Mouse (Mus musculus): ENCODE measurements around the gene Aplp1.
A peak's percentile ranks its signal among the peaks of the same experiment; 100 is the strongest.

Aplp1 gene

DNA sequence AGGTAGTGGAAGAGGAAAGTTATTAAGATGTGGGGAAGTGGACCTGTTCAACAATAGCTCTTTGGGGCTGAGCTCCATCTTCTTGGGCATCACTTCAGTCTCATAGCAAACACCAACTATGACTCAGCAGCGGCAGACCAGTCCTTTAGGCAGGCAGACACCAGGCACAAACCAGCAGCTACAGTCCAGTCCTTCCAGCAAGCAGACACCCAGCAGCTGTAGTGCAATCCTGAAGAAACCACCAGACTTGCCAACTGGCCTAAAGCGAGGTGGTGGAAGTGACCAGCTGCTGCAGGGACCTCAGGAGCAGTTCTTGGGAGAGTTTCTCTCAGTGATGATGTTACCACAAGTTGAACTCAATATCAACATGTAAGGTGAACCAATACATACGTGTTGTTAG, 36.7 kb downstream of the Aplp1 start:
- peak in 1 of 2 experiments; percentile 1 for DNase-seq

DNA sequence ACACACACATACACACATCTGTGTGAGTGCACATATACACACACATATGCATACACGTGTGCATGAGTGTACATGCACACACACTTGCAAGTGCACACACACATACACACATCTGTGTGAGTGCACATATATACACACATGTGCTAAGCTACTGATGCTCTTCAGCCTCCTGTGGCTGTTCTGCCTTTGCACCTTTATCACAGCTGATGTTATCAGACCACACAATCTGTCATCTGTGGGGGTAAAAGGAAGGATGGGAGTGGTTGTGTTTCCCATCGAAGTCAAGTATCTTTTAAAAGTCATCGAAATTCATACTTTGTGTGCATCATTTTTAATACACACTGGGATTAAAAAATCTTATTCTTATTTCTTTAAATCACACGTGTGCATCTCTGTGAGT, 43.0 kb downstream of the Aplp1 start:
- DNase-seq, result no peak

DNA sequence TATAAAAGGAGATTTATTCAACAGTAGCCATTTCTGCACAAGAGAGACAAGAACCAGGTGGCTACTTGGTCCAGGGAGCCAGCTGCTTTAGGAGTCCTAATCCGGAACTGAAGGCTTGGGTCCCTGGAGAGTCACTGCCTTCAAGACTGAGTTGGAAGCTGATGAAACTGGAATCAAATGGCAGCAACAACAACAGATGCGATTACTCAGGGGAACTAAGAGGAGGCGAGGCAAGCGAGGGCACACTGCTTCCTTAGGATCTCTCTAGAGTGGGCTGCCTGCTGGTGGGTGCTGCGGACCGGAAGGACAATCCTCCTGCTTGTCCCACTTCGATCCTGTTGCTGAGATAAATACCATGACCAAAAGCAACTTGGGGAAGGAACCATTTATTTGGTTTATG, 45.7 kb downstream of the Aplp1 start:
- no peak for DNase-seq

DNA sequence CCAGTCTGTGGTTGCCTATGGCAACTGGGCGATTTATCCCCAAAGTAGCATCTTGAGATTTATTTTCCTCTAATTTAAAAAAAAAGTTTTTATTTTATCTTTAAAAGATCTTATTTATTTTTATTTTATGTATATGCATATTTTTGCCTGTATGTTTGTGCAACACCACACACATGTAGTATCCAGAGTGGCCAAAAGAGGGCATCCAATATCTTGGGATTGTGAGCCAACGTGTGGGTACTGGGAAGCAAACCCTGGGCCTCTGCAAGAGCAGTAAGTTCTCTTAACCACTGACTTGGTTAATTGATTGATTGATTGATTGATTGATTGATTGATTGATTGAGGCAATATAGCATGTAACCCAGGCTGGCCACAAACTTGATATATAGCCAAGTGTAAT, 50.5 kb downstream of the Aplp1 start:
- peak in 1 of 2 experiments; percentile 14 for DNase-seq

DNA sequence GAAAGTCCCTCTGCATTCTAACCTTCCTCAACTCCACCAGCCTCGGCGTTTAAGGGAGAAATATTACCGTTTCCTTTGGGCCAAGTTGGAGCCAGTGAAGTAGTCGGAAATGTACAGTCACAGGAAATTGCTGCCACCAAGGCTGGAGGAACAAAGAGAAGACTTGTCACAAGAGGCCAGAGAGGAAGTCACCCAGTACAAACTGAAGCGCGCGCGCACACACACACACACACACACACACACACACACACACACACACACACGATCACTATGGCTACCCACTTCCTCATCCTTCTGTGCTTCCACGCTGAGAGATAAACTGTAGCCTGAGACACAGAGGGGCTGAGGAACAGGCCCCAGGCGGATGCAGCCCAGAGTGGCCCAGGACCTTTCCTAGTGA, 51.0 kb downstream of the Aplp1 start:
- peak; percentile 33 to 56 for DNase-seq

DNA sequence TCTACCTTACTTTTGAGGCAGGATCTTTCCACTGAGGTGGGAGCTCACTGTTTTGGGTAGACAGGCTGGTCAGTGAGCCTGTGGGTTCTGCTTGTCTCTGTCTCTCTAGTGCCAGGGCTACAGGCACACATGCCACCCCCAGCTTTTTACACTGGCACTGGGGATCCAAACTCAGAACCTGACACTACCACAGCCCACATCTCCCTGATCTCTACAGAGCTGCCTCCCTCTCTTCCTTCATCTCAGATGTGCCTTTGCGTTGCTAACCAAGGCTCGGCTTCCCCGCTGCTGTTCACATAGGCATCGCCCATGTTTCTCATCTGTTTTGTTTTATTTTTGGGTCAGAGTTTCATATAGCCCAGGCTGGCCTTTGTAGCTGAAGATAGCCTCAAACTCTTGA, 51.7 kb downstream of the Aplp1 start:
- no peak for DNase-seq

DNA sequence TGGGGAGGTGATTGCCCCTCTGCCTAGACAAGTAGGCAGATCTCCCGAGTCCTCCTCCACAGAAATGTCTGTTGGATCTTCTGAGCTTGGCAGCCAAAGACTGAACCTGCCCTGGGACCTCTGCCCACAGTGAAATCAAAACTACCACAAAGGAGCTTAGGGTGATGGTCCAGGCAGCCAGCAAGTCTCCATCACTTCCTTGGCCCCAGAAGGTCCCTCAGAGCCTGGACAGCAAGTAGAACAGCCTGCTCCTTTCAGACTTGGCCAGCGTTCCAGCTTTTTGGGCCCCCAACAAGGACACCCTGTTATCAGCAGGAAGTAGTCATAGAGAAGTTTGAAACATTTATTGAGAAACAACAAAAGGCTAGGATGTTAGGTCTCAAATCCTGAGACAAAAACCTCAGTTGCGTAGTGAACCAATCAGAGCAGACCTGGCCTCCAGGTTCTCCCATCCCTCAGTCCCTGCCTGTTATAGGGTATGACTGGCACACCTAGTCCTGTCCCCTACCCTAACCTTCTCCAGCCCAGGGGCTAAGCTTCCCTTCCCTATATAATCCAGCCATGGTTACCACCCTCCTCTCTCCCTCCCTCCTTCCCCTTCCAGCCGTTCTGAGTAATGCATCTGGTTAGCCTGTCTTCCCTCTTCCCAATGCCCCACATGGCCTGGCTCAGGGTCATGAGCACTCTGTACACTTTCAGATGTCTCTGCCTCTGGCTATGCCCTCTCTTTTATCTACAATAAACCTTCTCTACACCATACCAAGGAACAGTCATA, 52.4 kb downstream of the Aplp1 start:
- DNase-seq, result no peak
